Mouse (Mus musculus): ENCODE measurements around the gene Hoxd11. TPM values are rescaled to one million over a fixed set of nuclear protein-coding genes. Genes with fewer than 3 reads are reported as not detected.

Hoxd11 gene
- not detected for total RNA-seq (2021)
- long read RNA-seq = 0 reads

- DNase-seq (ENCODE audit: low spot score in 2 of 2) = no peak
Observed at GRCm38 (mm10) chr2:74678891-74679595, at the start of gene Hoxd11. Hoxd11 (plus strand) TSS chr2:74679557.

GRCm38 (mm10) chr2:74635412-74635811 is 43.9 kb upstream of the Hoxd11 start:
- DNase-seq (ENCODE audit: low spot score in 2 of 2) = no peak

GRCm38 (mm10) chr2:74642431-74642830 is 36.9 kb upstream of the Hoxd11 start:
- DNase-seq (ENCODE audit: low spot score in 2 of 2) = no peak

- no peak for DNase-seq (ENCODE audit: low spot score in 2 of 2)
Observed at GRCm38 (mm10) chr2:74645631-74646030, 33.7 kb upstream of the Hoxd11 start.

DNA sequence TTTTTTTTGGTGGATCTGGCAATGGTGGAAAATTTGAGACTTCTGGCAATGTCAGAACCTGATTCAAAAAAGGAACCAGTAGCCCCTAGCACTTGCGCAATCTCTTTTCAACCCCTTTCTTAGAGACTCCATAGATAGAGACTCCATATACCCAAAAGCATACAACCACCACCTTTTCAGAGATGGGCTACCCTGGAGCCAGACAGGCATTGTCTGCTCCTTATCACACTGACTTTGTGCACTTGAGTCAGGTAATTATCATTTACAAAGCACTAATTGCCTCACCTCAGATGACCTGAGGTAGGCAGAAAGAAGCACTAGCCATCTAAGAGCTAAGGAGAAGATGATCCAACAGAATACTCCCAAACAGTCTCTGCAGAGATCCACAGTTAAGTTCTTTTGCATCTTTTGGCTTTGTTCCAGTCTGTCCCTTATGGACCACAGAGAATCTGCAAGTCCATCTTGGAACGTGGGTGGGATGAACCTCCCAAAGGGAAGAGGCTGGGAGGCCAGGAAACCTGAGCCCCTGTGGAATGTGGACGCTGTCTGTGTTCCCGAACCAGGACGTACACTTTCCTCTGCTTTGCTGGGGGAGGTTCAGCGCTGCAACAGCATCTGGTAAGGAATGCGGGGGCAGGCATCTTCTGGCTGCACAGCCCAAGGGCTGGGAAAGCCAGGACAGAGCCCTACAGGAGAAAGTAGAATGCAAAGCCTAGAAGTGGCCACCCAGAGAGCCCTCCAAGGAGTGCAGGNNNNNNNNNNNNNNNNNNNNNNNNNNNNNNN is 32.1 kb upstream of the Hoxd11 start:
- DNase-seq (ENCODE audit: low spot score in 2 of 2) = no peak

- no peak for DNase-seq (ENCODE audit: low spot score in 2 of 2)
Observed at GRCm38 (mm10) chr2:74652996-74653340, 26.4 kb upstream of the Hoxd11 start.

- no peak for DNase-seq (ENCODE audit: low spot score in 2 of 2)
Observed at GRCm38 (mm10) chr2:74653781-74654535, 25.4 kb upstream of the Hoxd11 start.

- no peak for DNase-seq (ENCODE audit: low spot score in 2 of 2)
Observed at GRCm38 (mm10) chr2:74654743-74655419, 24.5 kb upstream of the Hoxd11 start.

GRCm38 (mm10) chr2:74655420-74655781 is 24.0 kb upstream of the Hoxd11 start:
- DNase-seq (ENCODE audit: low spot score in 2 of 2) = peak in 1 of 2 experiments; percentile 36

GRCm38 (mm10) chr2:74655821-74656631 is 23.3 kb upstream of the Hoxd11 start:
- no peak for DNase-seq (ENCODE audit: low spot score in 2 of 2)

- no peak for DNase-seq (ENCODE audit: low spot score in 2 of 2)
Observed at GRCm38 (mm10) chr2:74656632-74657021, 22.7 kb upstream of the Hoxd11 start.

DNA sequence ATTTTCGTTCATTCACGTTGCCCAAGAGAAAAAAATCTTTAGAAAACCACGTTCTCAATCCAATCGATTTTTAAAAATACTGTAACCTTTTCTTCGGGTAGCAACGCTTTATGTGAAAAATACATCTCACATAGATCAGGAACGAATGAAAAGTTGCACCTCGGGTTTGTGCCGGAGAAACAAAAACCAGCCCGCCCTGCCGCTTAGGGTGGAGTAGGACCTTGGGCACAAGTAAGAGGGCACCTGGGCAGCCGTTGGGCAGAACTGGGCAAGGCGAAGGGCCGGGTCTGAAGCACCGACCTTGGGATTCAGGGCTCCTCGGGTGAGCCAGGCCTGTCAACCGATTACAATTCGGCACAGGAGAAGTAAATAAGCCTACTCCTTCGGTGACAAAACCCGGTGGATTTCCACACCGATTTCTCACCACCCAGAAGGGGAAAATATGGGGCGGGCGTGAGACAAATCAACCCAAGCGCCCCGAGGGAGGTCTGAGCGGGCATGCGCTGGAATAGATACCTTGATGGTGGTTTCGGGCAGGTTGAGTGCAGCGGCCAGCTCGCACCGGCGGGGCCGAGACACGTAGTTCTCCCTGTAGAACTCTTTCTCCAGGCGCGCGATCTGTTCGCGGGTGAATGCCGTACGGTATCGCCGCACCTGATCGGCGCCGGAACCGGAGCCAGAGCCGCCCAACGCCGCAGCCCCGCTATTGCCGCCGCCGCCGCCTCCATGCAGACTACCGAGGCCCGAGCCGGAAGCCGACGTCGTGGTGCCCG is 21.9 kb upstream of the Hoxd11 start:
- DNase-seq (ENCODE audit: low spot score in 2 of 2) = no peak

DNA sequence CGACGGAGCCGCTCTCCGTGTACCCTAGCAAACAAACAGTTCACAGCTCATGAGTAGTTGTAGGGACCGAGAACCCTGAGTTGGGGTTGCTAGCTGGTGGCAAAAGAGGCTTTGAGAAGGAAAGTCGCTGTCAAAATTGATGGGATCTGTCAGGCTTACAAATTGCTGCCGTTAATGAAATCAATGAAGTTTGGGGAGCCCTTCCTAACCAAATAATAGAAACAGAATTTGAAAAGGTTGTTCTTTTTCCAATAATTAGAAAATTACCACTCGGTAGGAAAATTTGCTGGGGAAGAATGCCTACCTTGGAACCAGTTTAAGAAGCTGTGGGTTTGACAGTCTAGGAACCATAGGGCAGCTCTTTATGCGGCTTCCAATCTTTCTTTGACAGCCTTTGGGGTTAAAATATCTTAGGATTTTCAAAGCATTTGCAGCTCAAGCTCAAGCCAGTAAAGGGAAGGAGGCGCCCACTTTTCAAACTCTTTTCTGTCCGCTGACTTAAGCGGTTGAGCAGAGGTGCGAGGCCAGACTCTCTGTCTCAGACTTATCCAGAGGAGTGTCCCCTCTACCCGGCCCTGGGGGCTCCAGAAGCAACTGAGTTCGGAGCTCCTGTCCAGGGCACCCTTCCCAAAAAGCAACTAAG is 21.2 kb upstream of the Hoxd11 start:
- no peak for DNase-seq (ENCODE audit: low spot score in 2 of 2)

DNA sequence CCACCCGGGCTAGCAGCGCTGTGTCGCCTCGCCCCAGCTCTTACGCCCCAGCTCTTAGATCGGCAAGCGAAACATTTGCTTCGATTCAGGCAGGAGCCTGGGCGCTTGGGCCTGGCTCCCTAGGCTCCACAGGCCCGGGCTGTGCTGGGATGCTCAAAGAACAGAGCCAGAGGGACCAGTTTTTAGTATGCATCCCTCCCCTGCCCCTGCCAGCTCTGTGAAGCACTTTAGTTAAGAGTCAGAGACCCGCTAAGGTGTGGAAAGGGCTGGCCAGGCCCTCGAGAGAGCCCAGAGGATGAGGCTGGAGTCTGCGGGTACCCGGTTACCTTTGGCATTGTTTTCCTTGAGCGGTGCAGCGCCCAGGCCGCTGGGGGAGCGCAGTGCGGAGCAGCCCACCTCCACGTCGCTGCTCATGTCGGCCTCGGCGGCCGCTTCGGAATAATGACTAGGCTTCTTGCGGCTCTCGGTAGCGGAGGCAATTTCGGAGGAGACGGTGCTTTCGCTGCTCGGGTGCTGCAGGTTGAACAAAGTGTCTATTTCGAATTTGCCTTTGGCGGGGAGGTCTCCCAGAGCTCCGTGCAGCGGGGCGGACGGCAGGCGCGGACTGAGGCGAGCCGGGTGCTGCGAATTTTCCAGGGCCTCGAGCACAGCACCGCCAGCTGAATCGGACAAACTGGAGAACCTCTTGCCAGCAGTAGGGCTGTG is 20.5 kb upstream of the Hoxd11 start:
- DNase-seq (ENCODE audit: low spot score in 2 of 2) = no peak

- no peak for DNase-seq (ENCODE audit: low spot score in 2 of 2)
Observed at GRCm38 (mm10) chr2:74659507-74660005, 19.8 kb upstream of the Hoxd11 start, which contains the start of gene Evx2. Evx2 (minus strand) TSS chr2:74659557.

DNA sequence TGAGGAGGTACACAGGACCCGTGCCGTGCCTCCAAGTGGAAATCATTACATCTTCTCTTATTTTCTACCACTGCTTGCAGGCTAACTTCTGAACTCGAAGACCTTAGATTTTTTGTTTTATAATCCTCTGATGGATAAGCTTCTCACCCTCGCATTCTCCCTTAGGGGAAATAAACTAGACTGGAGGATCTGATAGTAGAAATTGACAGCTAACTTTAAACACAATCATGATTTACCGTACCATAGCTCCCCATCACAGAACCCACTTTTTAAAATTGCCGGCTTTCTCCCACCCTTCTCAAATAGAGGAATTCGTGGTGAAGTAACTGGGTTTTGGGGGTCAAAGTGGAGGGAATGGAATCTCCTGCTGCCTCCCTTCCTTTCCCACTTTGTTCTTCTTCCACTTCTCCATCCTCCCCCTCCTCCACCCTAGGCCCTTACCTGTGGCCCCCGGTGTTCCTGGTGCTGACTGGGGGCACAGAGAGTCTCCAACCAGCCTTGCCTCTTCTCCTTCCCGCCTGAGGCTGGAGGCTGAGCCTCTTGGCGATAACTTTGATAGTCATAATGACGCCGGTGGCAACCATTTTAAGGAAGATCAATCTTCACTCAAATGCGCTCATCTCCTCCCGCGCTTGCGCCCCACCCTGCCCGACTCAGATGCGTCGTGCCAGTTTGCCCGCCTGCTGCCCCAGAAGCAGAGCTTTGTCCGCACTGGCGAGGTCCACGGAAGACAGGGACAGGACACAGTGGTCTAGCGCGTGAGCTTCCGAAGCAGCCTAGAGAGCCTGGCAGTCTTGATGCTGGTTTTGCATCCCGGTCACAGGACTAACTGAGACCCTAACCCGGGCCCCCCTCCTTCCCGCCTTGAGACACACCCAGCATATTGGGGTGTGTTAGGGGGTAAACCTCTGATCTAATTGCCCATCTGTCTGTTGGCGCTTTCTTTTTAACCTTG is 18.7 kb upstream of the Hoxd11 start:
- peak in 1 of 2 experiments; percentile 12 for DNase-seq (ENCODE audit: low spot score in 2 of 2)

DNA sequence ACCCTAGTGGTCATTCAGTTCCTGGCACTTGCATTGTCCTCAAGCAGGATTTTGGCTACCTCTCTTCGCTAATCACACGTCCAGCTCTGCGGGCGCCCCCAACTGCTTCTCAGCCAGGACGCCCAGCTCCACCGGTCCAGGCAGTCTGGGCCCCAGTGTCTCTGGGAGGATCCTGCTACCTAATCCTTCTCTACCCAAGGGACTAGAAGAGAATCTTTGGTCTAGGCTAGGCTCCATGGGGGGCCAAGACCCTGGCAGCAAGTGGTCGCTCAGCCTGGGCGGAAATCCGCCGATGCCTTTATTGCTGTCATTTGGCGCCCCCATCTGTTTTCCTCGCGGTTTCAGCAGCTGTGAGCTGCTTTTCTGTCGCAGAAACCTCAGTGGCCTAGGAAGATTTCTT is 17.7 kb upstream of the Hoxd11 start:
- peak; percentile 56 to 72 for DNase-seq (ENCODE audit: low spot score in 2 of 2)
